Mouse (Mus musculus): ENCODE data around the gene Inpp5a.

The Inpp5a gene

DNA sequence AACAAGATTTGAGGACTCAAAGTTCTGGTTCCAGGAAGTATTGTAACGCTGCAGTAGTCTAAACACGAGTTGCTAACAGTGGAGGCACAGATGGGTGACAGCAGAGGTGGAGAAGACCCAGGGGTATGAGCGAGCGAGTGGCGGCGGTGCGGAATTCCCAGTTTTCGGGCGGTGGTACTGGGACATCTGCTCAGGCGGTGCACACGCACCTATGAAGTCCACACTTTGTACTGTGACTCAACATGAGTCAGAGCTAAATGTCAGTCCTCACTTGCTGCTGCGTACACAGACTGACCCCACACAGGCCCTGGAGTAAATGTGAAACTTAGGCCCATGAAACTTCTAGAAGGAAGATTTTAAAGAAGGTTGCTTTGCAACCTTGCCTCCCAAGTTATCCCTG, 72.4 kb downstream of the Inpp5a start:
- H3K27me3 ChIP-seq (ENCODE audit: control insufficient read depth, insufficient read depth, low read length, poor library complexity, severe bottlenecking): no peaks in the 10 kb centered on the region
- no peaks in the 10 kb centered on the region for H3K36me3 ChIP-seq (ENCODE audit: control insufficient read depth, insufficient read depth, low read length, poor library complexity, severe bottlenecking)
- no peak for DNase-seq (ENCODE audit: low read depth, low spot score)

DNA sequence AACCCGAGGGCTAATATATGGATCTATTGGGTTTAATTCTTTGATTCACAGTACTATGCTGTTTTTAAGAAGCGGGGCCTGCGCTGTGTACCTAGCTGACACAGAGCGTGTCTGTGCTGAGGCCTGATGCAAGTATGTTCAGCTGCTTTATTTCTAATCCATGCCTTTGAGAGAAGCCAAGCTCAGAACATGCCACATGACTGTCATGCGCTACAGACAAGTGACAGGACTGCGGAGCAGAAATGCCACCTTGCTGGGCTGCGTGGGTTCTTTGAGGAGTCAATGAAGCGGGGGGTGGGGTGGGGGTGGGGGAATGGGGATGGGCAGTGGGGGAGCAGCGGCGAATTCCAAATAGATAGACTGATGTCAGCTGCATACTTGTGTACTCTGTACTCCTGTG, 73.2 kb downstream of the Inpp5a start:
- H3K27me3 ChIP-seq (ENCODE audit: control insufficient read depth, insufficient read depth, low read length, poor library complexity, severe bottlenecking): no peaks in the 10 kb centered on the region
- no peaks in the 10 kb centered on the region for H3K36me3 ChIP-seq (ENCODE audit: control insufficient read depth, insufficient read depth, low read length, poor library complexity, severe bottlenecking)
- no peak for DNase-seq (ENCODE audit: low read depth, low spot score)

GRCm38 (mm10) chr7:139465538-139465937, 76.6 kb downstream of the Inpp5a start:
- H3K36me3 ChIP-seq (ENCODE audit: control insufficient read depth, insufficient read depth, low read length, poor library complexity, severe bottlenecking): no peaks in the 10 kb centered on the region; the same call in 1 of the 2 replicates
- no peak for DNase-seq (ENCODE audit: low read depth, low spot score)
- no peaks in the 10 kb centered on the region for H3K27me3 ChIP-seq (ENCODE audit: control insufficient read depth, insufficient read depth, low read length, poor library complexity, severe bottlenecking)

DNA sequence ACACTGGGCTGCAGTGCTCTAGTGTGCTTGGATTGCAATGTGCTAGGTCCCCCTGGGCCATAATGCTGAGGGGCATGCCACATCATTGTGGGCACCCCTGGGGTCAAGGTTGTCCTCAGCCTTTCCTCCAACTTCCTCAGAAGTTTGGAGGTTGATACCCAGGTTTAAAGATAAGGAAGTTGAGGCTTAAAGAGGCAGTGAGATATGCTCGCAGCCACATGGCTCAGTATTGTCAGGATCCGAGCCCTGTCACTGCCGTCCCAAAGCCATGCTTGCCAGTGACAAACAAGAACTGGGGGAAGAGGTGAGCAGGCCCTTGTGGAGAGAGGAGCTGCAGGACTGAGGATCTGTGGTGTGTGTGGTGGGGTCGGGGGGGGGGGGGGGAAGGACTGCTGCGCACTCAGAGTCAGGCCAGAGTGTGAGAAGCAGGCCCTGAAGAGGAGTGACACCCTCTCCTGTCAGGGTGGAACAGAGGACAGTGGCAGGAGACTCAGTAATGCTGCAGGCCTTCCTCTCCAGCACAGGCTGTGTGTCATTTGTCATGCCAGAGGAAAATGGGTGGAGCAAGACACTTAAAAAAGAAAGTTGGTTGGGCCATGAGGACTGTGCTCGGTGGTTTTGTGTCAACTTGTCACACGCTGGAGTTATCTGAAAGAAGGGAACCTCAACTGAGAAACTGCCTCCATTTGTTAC, 77.7 kb downstream of the Inpp5a start:
- H3K27me3 ChIP-seq (ENCODE audit: control insufficient read depth, insufficient read depth, low read length, poor library complexity, severe bottlenecking): no peaks in the 10 kb centered on the region
- DNase-seq (ENCODE audit: low read depth, low spot score): no peak
- no peaks in the 10 kb centered on the region; the same call in 1 of the 2 replicates for H3K36me3 ChIP-seq (ENCODE audit: control insufficient read depth, insufficient read depth, low read length, poor library complexity, severe bottlenecking)

DNA sequence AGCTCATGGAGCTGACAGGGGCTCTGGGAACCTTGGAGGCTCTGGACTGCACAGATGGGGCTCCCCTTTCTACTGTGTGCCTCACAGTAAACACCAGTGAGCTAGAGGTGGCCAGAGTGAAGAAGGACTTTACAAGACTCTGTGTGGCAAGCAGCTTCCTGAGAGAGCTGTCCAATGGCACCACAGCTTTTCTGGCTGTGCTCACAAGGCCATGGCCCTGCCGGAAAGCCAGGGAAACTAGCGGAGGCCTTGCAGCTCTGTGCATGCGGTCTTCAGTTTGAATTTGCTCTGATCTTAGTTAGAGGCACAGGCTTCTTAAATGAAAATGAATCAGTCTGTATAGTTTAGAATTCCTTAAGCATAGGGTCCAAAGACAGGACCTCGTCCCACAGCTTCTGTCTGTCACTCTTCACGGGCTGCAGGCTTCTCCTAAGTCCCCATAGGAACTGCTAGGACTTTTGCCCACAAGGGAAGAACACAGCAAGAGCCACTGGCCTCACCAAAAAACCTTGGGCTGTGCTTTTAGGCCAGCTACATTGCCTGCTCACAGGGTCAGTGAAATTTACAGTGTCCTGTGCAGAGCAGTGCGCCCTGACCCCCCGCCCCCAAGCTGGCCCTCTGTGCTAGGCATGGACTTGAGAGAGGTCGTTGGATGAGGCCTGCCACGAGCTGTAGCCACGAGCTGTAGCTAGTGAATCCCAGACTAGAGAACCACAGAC, 78.4 kb downstream of the Inpp5a start:
- DNase-seq (ENCODE audit: low read depth, low spot score): no peak
- H3K36me3 ChIP-seq (ENCODE audit: control insufficient read depth, insufficient read depth, low read length, poor library complexity, severe bottlenecking): no peaks in the 10 kb centered on the region; the same call in 1 of the 2 replicates
- H3K27me3 ChIP-seq (ENCODE audit: control insufficient read depth, insufficient read depth, low read length, poor library complexity, severe bottlenecking): no peaks in the 10 kb centered on the region

DNA sequence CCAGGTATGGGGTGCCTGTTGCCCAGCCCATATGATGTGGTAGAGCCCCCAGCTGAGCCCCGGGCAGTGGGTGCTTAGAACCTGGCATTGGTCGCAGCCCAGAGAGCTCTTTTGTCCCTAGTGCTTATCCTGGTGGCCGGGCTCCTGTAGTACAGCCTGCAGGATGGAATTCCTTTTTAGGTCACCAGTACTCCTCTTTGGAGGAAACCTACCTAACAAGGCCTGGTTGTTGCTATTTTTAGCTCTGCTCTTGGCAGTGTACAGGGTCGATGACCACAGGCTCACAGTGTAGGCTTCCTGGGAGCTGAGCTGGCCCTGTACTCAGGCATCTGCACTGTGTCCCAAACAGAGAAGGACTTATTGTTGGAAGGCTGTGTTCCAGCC, 79.0 kb downstream of the Inpp5a start:
- no peak for DNase-seq (ENCODE audit: low read depth, low spot score)
- no peaks in the 10 kb centered on the region for H3K27me3 ChIP-seq (ENCODE audit: control insufficient read depth, insufficient read depth, low read length, poor library complexity, severe bottlenecking)
- no peaks in the 10 kb centered on the region; the same call in 1 of the 2 replicates for H3K36me3 ChIP-seq (ENCODE audit: control insufficient read depth, insufficient read depth, low read length, poor library complexity, severe bottlenecking)

GRCm38 (mm10) chr7:139468440-139468839, 79.5 kb downstream of the Inpp5a start:
- Histone ChIP-seq H3K36me3 (ENCODE audit: control insufficient read depth, insufficient read depth, low read length, poor library complexity, severe bottlenecking) (no peaks in the 10 kb centered on the region; the same call in 1 of the 2 replicates), H3K27me3 (ENCODE audit: control insufficient read depth, insufficient read depth, low read length, poor library complexity, severe bottlenecking) (no peaks in the 10 kb centered on the region)
- DNase-seq (ENCODE audit: low read depth, low spot score): no peak

GRCm38 (mm10) chr7:139469457-139469856, 80.5 kb downstream of the Inpp5a start:
- Histone ChIP-seq H3K36me3 (ENCODE audit: control insufficient read depth, insufficient read depth, low read length, poor library complexity, severe bottlenecking) (no peaks in the 10 kb centered on the region; the same call in 1 of the 2 replicates), H3K27me3 (ENCODE audit: control insufficient read depth, insufficient read depth, low read length, poor library complexity, severe bottlenecking) (no peaks in the 10 kb centered on the region)
- no peak for DNase-seq (ENCODE audit: low read depth, low spot score)

DNA sequence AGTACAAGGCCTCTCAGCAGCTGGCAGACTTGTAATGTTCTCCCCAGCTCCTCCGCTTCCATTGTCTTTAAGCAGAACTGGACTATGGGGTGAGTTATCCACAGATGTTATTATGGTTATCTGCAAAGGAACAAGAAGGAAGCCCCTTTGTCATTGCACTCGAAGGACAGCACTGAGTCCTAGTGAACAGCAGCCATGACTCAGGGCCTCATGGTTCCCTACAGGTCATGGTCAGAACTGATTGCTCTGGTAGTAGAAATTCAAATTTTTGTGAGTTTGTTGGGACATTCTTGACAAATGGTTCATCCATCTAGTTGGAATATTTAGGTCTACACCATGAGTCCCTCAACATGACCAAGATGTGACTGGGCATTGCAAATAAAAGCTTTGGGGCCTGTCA, 81.6 kb downstream of the Inpp5a start:
- no peak for DNase-seq (ENCODE audit: low read depth, low spot score)
- H3K36me3 ChIP-seq (ENCODE audit: control insufficient read depth, insufficient read depth, low read length, poor library complexity, severe bottlenecking): no peaks in the 10 kb centered on the region; the same call in 1 of the 2 replicates
- H3K27me3 ChIP-seq (ENCODE audit: control insufficient read depth, insufficient read depth, low read length, poor library complexity, severe bottlenecking): no peaks in the 10 kb centered on the region

DNA sequence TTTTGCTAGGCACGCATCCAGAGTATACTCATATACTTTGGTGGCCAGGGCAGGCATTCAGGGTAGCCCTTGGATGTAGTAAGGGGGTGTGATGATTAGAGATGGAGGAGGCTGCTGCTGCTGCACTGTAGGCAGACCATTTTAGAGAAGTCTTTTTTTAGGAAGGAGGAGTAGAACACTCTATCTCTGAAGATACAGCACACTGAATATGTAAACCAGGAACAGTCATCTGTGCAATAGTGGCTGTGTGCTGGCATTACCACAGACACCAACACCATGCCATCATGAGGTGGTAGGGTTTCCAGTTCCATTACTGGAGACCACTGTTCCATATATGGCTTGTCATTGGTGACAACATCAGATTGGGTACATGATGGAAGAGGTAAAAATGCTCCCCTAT, 83.1 kb downstream of the Inpp5a start:
- no peaks in the 10 kb centered on the region; the same call in 1 of the 2 replicates for H3K36me3 ChIP-seq (ENCODE audit: control insufficient read depth, insufficient read depth, low read length, poor library complexity, severe bottlenecking)
- peak; percentile 8 for DNase-seq (ENCODE audit: low read depth, low spot score)
- H3K27me3 ChIP-seq (ENCODE audit: control insufficient read depth, insufficient read depth, low read length, poor library complexity, severe bottlenecking): no peaks in the 10 kb centered on the region

- Histone ChIP-seq H3K36me3 (ENCODE audit: control insufficient read depth, insufficient read depth, low read length, poor library complexity, severe bottlenecking) (no peaks in the 10 kb centered on the region; the same call in 1 of the 2 replicates), H3K27me3 (ENCODE audit: control insufficient read depth, insufficient read depth, low read length, poor library complexity, severe bottlenecking) (no peaks in the 10 kb centered on the region)
- peak; percentile 80 for DNase-seq (ENCODE audit: low read depth, low spot score)
Measured at GRCm38 (mm10) chr7:139472865-139473549, 84.1 kb downstream of the Inpp5a start.

DNA sequence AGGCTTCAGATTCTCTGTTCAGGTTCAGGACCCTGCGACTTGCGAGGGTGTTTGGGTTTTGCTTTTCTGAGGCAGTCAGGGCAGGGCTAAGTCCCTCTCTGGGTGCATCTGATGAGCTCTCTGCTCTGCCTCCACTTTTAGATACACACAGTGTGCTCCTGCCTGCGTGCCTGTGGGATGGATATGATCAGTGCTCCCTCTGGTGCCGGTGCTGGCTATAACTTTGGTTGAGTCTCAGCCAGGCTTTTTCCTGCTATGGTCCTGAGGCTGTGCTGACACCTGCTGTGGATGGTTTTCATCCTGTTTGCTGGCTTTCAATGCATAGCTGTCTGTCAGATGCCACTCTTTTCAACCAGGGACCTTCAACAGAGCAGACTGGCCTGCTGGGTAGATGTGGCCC, 87.0 kb downstream of the Inpp5a start:
- H3K36me3 ChIP-seq (ENCODE audit: control insufficient read depth, insufficient read depth, low read length, poor library complexity, severe bottlenecking): no peaks in the 10 kb centered on the region; the same call in 1 of the 2 replicates
- no peaks in the 10 kb centered on the region for H3K27me3 ChIP-seq (ENCODE audit: control insufficient read depth, insufficient read depth, low read length, poor library complexity, severe bottlenecking)
- DNase-seq (ENCODE audit: low read depth, low spot score): no peak

- no peaks in the 10 kb centered on the region for H3K27me3 ChIP-seq (ENCODE audit: control insufficient read depth, insufficient read depth, low read length, poor library complexity, severe bottlenecking)
- H3K36me3 ChIP-seq (ENCODE audit: control insufficient read depth, insufficient read depth, low read length, poor library complexity, severe bottlenecking): no peaks in the 10 kb centered on the region; the same call in 1 of the 2 replicates
- no peak for DNase-seq (ENCODE audit: low read depth, low spot score)
Measured at GRCm38 (mm10) chr7:139476700-139477099, 87.8 kb downstream of the Inpp5a start.

DNA sequence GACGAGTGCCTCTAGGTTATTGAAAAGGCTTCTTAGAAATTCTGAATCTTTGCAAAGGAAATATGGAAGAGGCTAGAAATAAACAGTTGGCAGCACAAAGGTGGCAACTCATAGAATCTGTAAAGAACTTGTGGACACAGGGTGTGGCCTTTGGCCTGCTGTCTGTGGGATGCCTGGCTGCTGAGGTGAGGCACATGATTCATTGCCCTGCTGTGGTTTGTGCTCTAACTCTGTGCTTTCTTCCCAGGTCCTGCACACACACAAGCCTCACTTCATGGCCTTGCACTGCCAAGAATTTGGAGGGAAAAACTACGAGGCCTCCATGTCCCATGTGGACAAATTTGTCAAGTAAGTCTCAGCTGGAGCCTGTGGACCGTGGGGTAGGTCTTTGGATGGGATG, 88.8 kb downstream of the Inpp5a start:
- Histone ChIP-seq H3K27me3 (ENCODE audit: control insufficient read depth, insufficient read depth, low read length, poor library complexity, severe bottlenecking) (no peaks in the 10 kb centered on the region), H3K36me3 (ENCODE audit: control insufficient read depth, insufficient read depth, low read length, poor library complexity, severe bottlenecking) (no peaks in the 10 kb centered on the region; the same call in 1 of the 2 replicates)
- DNase-seq (ENCODE audit: low read depth, low spot score): no peak

- H3K27me3 ChIP-seq (ENCODE audit: control insufficient read depth, insufficient read depth, low read length, poor library complexity, severe bottlenecking): no peaks in the 10 kb centered on the region
- DNase-seq (ENCODE audit: low read depth, low spot score): no peak
- peaks cover 2% of the 10 kb centered on the region; the same call in 1 of the 2 replicates for H3K36me3 ChIP-seq (ENCODE audit: control insufficient read depth, insufficient read depth, low read length, poor library complexity, severe bottlenecking)
Measured at GRCm38 (mm10) chr7:139479077-139479476, 90.2 kb downstream of the Inpp5a start.

Data from splenic B cell, adult 2 months (primary cell).